Mouse (Mus musculus) heart, adult 8-10 months (tissue): ENCODE measurements around the gene Alas2. TPM values are rescaled to one million over a fixed set of nuclear protein-coding genes. Genes with fewer than 3 reads are reported as not detected.

Experiments
- DNase-seq: peaks from one replicate; pipeline ENCODE4 v3.0.0; 2022; ENCODE audit warnings: low spot score
- total RNA-seq, 4 experiments: library from RNA; stranded (reverse); gene quantifications; 2 replicates each; pipeline ENCODE4 v1.2.4; 2022

The Alas2 gene
- 100 to 1,000 TPM in 1 of 4 experiments, 10 to 100 TPM in 3; 20.9 to 126 (median 34.0) TPM for total RNA-seq

DNA sequence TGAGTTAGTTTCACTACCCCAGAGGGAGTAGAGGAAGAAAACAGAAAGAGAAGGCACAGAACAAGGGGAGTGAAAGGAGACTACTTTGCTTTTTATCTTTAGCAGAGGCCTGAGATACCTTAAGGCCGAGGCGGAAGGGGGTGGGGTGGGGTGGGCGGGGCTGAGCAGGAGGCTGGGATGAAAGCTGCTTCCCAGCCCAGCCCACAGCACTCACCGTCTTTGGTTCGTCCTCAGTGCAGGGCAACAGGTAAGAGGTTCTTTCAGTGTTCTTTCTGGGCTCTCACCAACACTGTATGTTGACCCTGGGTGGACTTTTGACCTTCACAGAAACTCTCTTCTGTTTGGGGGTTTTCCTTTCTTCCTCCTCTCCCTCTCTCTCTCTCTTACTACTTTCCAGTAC, at the start of gene Alas2:
Gene Alas2, plus strand, starts transcription at position 137 of the 400 bp plus-strand sequence.
- no peak for DNase-seq

DNA sequence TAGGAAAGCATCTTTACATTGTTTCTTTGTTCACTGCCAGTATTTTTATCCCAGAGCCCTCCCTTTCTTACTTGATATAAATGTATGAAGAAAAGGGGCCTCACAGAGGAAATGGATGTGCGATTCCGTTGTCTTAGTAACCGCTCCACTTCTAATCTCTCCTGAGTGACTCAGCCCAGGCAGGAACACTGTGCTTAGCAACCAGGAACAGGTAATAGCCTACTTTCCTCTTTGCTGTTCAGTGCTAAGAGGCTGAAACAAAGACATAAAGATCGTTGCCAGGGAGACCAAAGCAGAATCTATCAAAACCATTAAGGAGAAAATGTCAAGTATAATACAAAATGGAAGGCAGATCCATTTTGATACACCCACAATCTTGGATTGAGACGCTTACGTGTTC, 38.5 kb upstream of the Alas2 start:
- DNase-seq: no peak

DNA sequence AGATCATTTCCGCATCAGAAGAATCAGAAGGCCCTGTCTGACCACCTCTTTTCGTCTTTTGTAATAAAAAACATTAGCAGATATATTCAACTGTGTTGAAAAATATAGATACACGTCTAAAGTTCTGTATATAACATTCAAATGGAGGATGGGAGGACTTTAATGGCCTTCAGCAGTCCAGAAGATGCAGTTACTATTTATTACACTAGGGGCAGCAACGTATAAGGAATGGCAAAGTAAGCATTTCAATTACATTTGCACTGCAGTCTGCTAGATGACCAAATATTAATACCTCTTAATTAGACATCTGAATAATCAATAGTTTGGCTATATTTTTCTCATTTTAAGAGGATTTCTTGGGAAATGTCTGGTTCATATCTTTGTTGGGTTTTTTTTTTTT, 36.5 kb upstream of the Alas2 start:
- peak; percentile 57 for DNase-seq

DNA sequence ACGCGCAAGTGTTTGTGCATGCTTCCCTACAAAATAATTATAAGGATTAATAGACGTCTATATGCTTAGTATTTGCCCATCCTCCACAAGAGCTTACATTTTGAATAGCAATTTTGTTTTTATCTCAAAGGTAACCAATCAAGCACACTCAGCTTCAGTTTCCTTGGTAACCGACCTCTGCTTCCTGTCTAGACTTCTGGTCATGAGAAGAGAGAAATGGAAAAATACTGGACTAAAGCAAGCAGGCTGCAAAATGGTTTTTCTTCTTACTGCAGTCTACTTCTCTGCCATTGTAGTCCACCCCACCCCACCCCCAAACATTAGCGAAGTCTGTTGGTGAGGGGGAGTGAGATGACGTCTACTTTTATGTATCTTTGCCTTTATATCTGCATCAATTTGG, 35.9 kb upstream of the Alas2 start:
- no peak for DNase-seq

DNA sequence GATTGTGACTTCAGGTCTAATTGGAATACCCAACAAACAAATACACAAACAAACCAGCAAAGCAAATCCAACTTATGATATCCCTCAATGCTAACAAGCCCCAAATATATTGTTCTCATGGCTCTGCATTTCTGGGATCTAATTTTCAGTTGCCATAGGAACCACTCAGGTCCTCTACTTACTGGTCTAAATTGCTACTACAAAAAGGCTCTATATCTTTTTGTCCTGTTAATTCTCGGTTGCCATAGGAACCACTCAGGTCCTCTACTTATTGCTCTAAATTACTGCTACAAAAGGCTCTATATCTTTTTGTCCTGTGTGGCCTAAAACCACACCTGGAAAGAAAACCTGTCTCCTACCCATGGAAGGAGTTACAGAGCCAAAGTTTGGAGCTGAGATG, 33.0 kb upstream of the Alas2 start:
- DNase-seq: no peak

DNA sequence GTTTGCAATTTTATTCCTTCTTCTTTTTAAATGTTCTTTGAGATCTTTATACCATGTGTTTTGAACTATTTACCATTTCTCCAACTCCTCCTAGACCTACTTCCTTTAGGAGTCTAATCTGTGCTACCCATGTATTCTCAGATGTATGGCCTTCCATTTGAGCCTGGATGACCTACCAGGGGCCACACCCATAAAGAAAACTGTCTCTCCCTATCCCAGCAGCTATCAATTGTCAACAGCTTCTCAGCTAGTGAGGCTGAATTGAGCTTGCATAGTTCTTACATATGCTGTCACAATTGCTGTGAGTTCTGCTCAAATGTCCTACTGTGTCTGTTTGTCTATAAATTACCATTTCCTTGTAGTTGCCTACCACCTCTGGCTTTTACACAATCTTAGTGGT, 31.2 kb upstream of the Alas2 start:
- no peak for DNase-seq

DNA sequence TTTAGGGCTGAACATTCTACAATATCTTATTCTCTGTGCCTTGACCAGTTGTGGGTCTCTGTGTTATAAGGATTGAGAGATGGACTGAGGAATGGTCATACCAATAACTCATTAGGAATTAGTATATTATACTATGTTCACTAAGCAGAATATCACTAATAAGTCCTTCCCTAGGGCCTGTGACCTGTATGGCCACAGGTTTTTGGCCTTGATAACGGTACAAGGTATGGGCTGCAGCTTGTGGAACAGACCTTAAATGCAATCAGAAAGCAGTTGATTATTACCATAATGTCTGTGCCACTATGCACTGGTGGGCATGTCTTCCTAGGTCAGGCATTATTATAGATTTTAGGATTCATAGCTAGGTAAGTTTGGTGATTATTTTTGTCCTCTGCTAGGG, 30.7 kb upstream of the Alas2 start:
- DNase-seq: no peak

DNA sequence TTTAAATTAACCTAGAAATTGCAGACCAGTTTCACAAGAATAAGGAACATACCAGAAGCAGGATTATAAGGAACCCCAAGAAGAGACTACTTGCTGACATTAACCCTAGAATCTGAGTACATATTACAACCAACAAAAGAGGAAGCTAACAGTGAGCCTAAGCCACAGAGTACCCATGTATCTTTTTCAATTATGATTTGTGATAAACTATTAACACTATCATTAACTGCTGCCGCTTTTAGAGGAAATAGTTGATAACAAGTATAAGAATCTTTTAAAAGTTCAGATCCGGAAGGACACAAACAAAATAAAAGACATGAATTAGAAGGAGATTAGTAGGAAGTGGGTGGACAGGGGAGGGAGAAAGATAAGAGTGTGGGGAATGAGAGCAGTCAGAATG, 7.1 kb upstream of the Alas2 start:
- no peak for DNase-seq

DNA sequence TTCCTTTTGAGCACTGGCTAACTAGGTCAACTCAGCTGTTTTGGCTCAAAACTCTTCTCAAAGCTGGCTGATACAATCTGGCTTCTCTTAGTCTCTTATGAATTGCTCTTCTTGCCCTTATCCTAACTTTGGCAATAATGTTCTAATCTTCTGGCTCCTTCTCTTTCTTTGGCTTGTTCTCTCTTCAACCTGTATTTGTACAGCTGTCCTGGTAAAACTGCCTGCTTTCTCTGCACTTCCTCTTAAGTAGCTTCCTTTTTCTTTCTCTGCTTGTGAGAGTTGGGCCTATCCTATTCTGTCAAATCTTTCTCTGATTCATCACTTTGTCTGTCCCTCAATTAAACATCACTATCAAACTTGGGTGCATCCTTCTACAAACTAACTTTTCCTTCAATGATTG, 5.5 kb upstream of the Alas2 start:
- no peak for DNase-seq

DNA sequence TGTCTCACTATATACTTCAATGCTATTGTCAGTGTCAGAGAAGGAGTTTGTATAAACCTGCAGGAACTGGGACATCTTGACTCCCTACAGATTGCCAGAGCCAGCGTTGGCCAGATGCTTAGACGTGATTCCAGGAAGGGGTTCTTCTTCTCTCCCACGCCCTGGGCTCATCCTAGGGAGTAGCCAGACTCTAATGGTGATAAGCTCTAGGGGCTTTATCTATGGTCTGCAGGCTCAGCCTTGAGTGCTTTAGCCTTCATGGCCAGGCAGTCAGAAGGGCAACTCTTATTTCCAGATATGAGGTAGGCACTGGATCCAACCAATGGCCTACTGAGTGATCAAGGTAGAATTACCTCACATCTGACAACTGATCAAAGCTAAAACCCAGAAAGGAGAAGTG, 2.5 kb downstream of the Alas2 start:
- no peak for DNase-seq

DNA sequence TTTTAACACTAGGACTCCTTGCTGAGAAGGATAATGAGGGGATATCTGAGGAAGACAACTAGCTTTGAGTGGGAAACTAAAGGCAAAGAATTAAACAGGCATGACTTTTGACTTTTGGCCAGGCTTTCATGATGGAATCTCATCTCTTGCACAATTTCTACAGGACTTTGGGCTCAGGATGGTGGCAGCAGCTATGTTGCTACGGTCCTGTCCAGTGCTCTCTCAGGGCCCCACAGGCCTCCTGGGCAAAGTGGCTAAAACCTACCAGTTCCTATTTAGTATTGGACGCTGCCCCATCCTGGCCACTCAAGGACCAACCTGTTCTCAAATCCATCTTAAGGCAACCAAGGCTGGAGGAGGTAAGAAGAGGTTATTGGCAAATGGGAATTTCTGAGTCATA, 4.8 kb downstream of the Alas2 start:
- no peak for DNase-seq

DNA sequence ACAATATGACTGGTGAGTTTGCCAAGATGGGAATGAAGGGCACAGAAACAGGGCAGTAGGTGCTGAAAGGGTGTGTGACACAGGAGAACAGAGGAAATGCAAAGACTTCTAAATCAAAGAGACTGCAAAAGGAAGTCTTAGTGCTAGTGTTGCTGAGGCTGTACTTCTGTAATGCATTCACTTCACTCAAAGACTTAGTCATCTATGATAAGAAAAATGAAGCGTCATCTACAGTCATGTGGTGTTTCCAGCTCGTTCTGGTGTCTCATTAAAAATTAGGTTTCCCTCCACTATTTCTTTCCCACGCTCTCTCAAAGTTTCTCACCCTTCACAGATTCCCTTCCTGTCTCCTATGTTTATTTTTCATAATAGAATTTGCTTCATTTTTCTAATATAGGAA, 6.9 kb downstream of the Alas2 start:
- no peak for DNase-seq

DNA sequence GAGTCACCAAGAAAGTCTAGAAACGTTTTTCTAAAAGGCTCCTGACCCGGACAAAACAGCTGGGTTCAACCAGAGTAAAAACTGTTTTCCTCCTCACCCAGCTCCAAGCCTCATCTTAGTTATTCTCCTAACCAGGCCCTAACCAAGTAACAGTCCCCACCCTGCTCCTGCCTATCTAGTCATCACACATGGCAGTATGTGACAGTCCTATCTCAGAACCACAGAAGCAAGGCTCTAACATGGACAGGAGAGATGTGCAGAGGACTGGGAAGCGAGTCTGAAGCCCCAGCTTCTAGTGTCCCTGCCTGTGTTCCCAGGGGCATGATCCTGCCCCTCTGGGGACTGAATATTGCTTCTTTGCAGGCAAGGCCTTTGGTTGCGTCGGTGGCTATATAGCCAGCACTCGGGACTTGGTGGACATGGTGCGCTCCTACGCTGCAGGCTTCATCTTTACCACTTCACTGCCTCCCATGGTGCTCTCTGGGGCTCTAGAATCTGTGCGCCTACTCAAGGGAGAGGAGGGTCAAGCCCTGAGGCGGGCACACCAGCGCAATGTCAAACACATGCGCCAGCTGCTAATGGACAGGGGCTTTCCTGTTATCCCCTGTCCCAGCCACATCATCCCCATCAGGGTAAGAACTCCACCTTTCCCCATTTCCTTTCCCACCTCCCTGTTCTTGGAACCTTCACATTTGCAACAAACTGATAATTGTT, 17.6 kb downstream of the Alas2 start:
- no peak for DNase-seq

DNA sequence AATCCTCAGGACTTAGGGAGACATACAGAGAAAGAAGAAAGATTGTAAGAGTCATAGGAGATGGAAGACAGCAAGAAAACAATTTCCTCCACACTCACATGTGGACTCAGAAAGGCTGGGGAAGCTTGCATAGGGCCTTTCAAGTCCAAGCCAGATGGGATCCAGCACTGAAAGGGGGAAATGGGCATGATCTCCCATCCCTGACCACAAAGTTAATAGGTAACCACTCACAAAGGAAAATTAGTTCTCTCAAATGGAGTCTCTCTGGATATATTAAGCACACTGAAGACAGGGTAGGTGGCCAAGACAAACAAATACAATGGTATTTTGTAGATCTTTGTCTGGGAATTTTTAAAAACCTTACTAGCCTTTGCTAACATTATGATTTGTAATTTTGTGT, 34.7 kb downstream of the Alas2 start:
- no peak for DNase-seq

DNA sequence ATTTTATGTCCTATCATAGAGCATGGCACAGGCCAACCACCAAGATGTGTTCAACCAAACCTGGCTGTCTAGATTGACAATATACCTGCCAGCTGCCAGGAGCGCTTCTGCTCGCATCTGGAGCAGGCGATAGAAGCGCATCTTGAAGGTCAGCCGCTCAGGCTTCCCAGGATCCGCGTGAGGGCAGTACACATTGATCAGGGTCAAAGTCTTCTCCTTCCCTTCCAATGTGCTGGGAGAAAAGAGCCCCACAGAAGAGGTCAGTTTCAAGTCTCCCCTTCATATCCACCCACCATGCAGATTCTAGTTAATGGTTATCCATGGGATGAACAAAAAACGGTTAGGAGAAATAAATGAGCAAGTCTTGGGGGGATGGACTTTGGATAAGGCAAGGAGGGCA, 37.9 kb downstream of the Alas2 start:
- no peak for DNase-seq

DNA sequence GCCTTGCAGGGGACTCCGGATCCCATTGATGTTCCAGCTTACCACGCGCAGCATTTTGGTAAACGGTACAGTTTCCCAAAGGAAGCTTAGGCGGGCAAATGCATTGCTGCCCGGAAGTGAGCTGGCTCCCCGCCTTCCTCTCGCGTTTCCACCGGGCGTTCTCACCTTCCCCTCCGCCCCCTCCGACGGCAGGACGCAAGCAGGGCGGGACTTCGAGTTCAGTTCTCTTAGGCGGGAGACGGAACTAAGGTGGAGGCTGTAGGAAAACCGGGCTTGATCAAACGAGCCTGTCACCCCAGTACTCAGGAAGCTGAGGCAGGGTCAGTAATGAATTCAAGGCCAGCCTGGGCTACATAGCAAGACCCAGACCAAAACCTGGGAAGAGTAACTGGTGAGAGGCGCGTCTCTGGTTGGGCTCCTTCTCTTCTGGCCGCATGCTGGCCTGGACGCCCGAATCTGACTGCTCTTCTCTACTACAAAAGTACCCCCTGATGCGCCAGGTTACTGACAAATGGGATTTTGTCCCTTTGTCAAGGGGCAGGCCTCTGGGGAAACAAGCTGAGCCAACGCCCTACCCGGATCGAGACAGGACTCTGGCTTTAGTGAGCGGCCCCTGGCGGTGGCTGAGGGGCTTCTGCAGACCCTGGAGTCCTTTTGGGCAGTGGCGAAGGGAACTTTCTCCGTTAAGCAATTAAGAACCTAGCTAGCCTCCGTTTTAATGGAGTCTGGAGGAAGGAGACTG, 41.0 kb downstream of the Alas2 start, which contains the start of gene Pfkfb1:
Gene Pfkfb1, plus strand, starts transcription at position 207 of the 742 bp plus-strand sequence.
- DNase-seq: peak; percentile 79

DNA sequence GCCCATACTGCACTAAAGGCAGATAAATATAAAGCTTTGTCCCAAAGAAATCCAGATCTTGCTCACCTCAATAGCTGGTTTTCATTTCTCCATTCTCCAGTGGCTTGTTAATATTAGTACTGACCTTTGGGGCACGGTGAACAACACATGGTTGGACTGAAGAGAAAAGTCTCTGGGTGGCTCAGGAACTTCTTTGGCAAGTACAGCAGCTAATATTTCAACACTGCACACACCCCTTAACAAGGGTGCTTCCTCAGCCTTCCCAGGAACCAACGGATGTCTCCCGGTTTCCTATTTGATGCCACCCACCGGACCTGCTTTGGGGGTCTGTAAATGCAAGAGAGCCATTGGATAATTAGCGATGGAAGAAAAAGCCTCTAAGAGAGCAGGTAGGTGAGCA, 42.5 kb downstream of the Alas2 start, which contains the start of gene Apex2:
Gene Apex2, minus strand, starts transcription at position 173 of the 400 bp plus-strand sequence.
- no peak for DNase-seq

DNA sequence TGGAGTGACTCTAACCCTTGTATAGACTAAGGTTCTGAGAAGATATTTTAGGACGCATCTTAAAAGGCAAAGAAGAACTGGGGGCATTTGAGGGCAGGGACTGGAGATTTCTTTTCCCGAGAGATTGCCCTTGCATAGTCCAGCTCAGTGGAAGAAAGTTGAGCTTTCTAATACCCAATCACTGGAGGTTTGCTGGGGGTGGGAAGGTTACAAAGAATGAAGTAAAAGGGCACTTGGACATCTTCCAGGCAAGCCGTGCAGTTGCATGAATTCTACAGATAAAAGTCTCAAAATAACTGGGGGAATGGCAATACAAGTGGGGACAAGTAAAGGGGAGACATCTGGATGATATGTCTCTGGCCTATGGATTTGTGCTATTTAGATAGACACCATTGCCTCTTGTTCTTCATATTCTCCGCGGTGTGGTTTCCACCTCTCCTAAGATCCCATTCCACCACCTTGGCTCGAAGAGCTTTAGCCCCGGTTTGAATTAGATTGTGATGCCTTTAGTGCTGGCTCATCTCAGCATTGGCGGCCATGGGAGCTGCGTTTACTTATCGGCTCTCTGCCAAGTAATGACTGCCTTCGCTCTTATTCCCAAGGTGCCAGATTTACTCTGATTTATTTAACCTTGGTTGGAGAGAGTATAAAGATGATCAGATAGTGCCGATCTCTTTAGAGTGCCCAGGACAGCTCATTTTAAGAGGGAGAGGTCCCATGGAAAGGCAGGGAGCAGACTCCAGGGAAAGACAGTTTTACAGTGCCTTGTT, 46.3 kb downstream of the Alas2 start:
- no peak for DNase-seq

DNA sequence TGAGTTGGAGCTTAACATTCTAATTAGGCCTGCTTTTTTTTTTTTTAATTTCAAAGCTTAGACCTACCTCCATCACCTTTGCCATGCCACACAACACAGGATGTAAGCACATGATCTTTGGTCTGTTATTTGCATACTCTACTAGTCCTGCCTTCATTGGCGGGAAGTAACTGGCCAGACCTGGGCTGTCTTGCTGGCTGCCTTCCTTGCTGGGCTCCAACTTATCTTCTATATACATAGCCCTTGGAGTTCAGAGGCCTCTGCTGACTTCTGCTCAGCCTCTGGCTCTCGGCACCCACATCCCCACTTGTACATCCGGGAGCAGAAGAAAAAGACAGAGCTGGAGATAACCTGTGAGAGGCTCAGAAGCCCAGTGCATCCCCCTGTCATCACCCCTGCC, 47.0 kb downstream of the Alas2 start:
- no peak for DNase-seq

DNA sequence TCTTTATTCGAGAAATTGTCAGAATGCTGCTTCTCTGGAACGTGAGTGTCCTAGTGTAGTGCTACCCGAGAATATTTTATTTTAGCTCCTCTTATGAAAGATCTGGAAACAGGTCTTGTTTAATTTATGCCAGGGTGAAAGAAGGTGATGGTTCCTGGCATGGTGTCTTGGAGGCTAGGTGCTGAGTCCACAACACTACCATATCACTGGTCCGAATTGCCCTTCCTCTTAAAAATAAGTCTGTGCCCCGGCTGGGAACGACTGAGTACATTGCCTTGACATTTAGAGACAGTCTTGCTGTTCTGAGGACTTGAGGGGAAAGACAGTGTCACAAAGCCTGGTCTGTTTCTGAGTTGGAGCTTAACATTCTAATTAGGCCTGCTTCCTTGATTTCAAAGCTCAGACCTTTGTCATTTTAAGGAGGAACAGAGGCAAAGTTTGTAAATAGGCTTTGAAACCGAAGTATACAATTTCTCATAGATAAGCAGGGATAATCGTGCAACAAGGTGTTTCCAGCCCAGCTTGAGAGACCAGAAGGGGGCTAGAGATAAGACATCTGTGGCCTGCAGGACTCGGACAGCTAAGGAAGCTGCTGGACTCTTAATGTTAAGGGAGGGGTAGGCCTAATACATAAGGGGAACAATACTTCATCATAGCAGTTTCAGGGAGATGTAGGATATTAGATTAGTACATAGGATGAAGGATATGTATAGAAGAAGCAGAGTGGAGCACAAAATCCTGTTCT, 48.0 kb downstream of the Alas2 start:
- no peak for DNase-seq

DNA sequence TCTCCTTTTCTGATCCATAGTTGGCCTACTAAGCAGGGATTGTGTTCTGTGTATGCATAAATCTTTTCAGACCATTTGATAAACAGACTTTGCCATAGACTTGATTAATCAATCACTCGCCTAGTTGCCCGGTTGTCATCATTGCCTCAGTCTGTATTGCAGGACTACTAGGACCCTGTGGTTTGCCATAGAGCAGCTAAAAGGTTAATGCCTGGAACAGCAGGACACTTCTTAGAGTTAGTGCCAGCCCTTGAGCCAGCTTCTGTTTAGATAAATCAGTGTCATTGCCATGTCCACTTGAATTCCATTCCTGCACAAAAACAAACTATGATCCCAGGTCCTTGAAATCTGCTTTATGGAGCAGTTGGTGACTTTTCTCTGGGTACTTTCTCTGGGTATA, 51.7 kb downstream of the Alas2 start:
- DNase-seq: no peak
